Mouse (Mus musculus) forebrain, embryonic 10.5 days (tissue): Measurements from ENCODE around the gene Zbtb20. TPM values are rescaled to one million over a fixed set of nuclear protein-coding genes. Genes with fewer than 3 reads are reported as not detected.

Experiments used
- DNase-seq: peaks from one replicate; pipeline ENCODE4 v3.0.0-alpha.2; 2017; ENCODE audit warnings: low spot score; ENCODE audit errors: extremely low spot score
- H3K27ac ChIP-seq: fragments of 300-500 bp; sonication (generic); 2 replicates; pipeline ENCODE4 v1.5.1; 2016; ENCODE audit warnings: mild to moderate bottlenecking
- H3K27me3 ChIP-seq: fragments of 300-500 bp; sonication (generic); 2 replicates; pipeline ENCODE4 v1.6.1; 2016; ENCODE audit warnings: mild to moderate bottlenecking; ENCODE audit not compliant: poor library complexity, severe bottlenecking
- H3K36me3 ChIP-seq: fragments of 300-500 bp; sonication (generic); replicated peaks from 2 replicates; pipeline ENCODE4 v1.6.1; 2016; ENCODE audit warnings: mild to moderate bottlenecking, moderate library complexity
- H3K4me1 ChIP-seq: fragments of 300-500 bp; sonication (generic); 2 replicates; pipeline ENCODE4 v1.6.1; 2016
- H3K4me3 ChIP-seq: fragments of 300-500 bp; sonication (generic); 2 replicates; pipeline ENCODE4 v1.5.1; 2016; ENCODE audit warnings: mild to moderate bottlenecking, moderate library complexity
- H3K9me3 ChIP-seq: fragments of 300-500 bp; sonication (generic); 2 replicates; pipeline ENCODE4 v1.6.1; 2016; ENCODE audit warnings: mild to moderate bottlenecking, moderate library complexity
- WGBS: fragments of 180-500 bp; shearing (Covaris S2); methylation state at CpG from one replicate; pipeline ENCODE4 v1.1.7; 2016; 5-methylcytosine and 5-hydroxymethylcytosine counted together
- polyA plus RNA-seq: library from polyadenylated mRNA; unstranded; fragments of >200 nt; fragmentation: Nextera tagmentation; extraction: Ambion mirVana; gene quantifications from 2 replicates; pipeline ENCODE4 v1.2.1, GENCODE M21; 2016

Gene Zbtb20
- polyA plus RNA-seq, 1 experiment from 2014 or later = 17.3 TPM

DNA sequence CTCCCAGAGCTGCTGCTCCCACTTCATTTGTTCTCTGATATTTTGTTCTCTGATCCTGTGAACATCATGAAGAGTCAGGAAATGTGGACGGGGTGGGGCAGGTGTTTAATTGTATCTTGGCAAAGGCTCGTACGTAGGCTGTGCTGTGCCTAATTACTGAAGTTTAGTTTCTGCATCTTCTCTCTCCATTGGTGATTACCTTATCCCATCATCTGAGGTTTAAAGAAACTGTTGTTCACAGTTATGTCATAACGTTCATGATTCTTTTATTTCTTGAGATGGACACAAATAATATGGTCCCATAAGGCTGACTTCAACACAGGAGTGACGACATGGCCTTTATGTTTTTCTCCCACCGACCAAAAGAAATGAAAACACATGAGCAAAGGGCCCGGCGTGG is 582.1 kb downstream of the Zbtb20 start:
- Histone ChIP-seq H3K9me3 (no peaks in the 10 kb centered on the region), H3K4me1 (peaks cover 14% of the 10 kb centered on the region), H3K36me3 (no peaks in the 10 kb centered on the region), H3K4me3 (no peak overlapping the region), H3K27ac (no peak overlapping the region), H3K27me3 (no peaks in the 10 kb centered on the region)
- no peak for DNase-seq
- WGBS = 91% methylated on average over 8 of the region's 8 CpGs

GRCm38 (mm10) chr16:43458726-43459223 is 583.1 kb downstream of the Zbtb20 start:
- H3K36me3 ChIP-seq = no peaks in the 10 kb centered on the region
- WGBS = 79% methylated on average over 7 of the region's 7 CpGs
- H3K27ac ChIP-seq = no peak overlapping the region
- H3K4me1 ChIP-seq = peaks cover 24% of the 10 kb centered on the region
- no peaks in the 10 kb centered on the region for H3K27me3 ChIP-seq
- H3K9me3 ChIP-seq = no peaks in the 10 kb centered on the region
- no peak for DNase-seq
- no peak overlapping the region for H3K4me3 ChIP-seq

DNA sequence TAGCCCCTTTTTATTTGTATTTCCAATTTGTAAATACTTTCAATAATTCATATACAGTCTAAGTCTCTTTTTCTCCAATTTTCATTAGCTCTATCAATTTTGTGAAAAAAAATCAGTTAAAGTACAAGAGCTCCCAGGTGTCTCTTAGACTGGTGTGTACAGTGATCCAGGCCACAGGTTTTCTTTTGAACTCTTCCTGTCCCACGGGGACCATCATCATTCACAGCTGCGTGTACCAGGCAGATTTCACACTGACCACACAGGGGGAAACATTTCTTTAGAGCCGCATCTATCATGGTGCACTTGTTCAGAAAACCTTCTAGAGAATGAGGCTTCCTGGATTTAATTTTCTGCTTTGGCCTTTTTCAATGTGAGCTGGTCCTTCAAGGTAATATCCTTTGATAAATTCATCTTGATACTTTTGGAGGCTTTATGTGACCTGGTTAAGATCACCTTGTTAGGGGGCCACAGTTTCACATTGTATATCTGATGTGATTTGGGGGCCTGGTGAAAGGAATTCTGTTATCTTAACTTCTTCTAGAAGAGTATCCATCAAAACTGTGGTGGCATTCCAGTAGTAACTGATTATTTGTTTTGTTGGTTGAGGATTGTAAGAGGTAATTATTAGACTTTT is 586.2 kb downstream of the Zbtb20 start:
- Histone ChIP-seq H3K4me3 (no peak overlapping the region), H3K27ac (no peak overlapping the region), H3K9me3 (no peaks in the 10 kb centered on the region), H3K4me1 (peaks cover 30% of the 10 kb centered on the region), H3K36me3 (no peaks in the 10 kb centered on the region), H3K27me3 (no peaks in the 10 kb centered on the region)
- DNase-seq = no peak
- 90% methylated on average over 3 of the region's 3 CpGs for WGBS

DNA sequence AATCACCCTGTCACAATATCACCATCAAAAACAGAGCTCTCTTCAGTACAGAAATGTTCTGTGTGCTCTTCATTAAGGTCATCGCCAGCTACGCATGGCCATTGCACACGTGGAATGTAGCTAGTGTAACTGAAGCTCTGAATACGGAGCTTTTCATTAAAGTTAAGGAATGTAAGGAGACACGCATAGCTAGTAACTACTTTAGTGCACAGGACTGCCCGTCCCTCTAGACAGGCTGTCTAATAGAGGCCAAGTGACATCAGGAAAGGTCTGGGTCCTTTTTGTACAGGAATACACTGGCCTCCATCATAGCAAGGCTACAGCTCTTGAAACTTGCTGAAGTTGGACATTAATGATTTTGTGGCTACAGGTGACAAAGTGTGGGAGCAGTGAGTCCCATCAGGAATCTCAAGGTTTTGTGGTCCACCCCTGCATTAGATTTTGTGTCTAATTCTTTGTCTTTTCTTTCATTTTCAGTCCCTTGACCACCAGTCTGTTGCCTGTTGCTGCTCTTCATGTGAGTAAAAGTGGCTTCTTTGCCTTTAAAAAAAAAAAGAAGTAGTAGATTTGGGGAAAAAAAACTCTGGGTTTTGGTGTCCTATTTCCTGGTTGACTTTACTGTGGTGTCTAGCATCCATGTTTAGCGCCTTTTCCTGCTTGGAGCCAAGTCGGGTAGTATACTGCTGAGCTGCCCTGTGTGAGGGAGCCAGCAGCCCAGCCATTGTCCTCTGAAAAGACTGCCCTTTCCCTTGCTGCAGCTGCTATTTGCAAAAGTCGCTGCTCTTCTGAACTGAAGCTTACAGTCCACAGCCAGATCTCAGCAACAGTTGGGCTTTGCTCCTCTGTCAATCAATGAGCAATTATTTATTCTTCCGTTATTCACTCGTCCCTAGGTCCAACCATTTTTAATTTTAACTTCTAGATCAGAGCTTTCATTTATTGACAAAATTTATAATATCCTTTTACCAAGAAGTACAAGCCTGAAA is 587.1 kb downstream of the Zbtb20 start:
- peak overlapping the region; percentile 54 for H3K27ac ChIP-seq
- WGBS = 56% methylated on average over 11 of the region's 11 CpGs
- DNase-seq = peak; percentile 18

GRCm38 (mm10) chr16:43463684-43464475 is 588.2 kb downstream of the Zbtb20 start:
- no peaks in the 10 kb centered on the region for H3K9me3 ChIP-seq
- peaks cover 30% of the 10 kb centered on the region for H3K4me1 ChIP-seq
- no peak overlapping the region for H3K4me3 ChIP-seq
- peak overlapping the region; percentile 53; the same call in 1 of the 2 replicates for H3K27ac ChIP-seq
- 67% methylated on average over 13 of the region's 13 CpGs for WGBS
- no peaks in the 10 kb centered on the region for H3K27me3 ChIP-seq
- no peak for DNase-seq
- H3K36me3 ChIP-seq = no peaks in the 10 kb centered on the region

More for the DNA sequence above, 587.1 kb downstream of the Zbtb20 start:
- Histone ChIP-seq H3K36me3 (no peaks in the 10 kb centered on the region), H3K4me1 (peaks cover 30% of the 10 kb centered on the region), H3K27me3 (no peaks in the 10 kb centered on the region), H3K4me3 (no peak overlapping the region), H3K9me3 (no peaks in the 10 kb centered on the region)

DNA sequence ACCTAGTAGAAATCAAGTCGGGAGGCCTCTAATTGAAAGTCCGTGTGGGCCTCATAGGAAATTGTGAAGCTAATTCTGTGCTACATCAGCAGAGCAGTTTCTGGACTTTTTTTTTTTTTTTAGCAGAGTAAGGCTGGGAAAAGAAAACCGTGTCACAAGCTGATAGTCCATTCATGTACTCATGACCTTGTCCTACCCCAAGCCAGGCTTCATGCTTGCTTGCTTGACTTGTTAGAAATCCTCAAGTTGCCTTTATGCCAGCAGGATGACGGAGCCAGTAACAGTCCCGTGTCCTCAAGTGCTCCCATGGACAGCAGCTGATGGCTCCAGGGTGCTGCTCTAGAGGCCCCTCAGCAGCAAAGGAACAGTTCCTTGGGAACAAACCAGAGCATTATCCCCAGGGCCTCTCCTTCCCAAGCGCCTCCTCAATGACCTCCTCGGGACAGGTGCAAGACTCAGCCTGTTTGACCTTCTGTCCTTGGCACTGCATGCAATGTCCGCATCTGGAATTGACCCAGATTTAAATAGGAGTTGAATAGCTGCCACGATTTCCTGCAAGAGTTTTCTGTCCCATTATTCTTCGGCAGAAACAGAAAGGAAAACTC is 588.9 kb downstream of the Zbtb20 start:
- Histone ChIP-seq H3K4me1 (peaks cover 30% of the 10 kb centered on the region), H3K9me3 (no peaks in the 10 kb centered on the region), H3K27me3 (no peaks in the 10 kb centered on the region), H3K4me3 (no peak overlapping the region), H3K36me3 (no peaks in the 10 kb centered on the region), H3K27ac (peak overlapping the region; percentile 53; the same call in 1 of the 2 replicates)
- 76% methylated on average over 10 of the region's 10 CpGs for WGBS
- no peak for DNase-seq

GRCm38 (mm10) chr16:43465368-43465839 is 589.7 kb downstream of the Zbtb20 start:
- no peaks in the 10 kb centered on the region for H3K9me3 ChIP-seq
- 0 out of 2 replicates have a peak overlapping the region, but pooled peaks have one; percentile 51 for H3K27ac ChIP-seq
- no peaks in the 10 kb centered on the region for H3K36me3 ChIP-seq
- H3K4me3 ChIP-seq = no peak overlapping the region
- H3K4me1 ChIP-seq = peaks cover 30% of the 10 kb centered on the region
- 82% methylated on average over 3 of the region's 3 CpGs for WGBS
- no peaks in the 10 kb centered on the region for H3K27me3 ChIP-seq
- DNase-seq = no peak

DNA sequence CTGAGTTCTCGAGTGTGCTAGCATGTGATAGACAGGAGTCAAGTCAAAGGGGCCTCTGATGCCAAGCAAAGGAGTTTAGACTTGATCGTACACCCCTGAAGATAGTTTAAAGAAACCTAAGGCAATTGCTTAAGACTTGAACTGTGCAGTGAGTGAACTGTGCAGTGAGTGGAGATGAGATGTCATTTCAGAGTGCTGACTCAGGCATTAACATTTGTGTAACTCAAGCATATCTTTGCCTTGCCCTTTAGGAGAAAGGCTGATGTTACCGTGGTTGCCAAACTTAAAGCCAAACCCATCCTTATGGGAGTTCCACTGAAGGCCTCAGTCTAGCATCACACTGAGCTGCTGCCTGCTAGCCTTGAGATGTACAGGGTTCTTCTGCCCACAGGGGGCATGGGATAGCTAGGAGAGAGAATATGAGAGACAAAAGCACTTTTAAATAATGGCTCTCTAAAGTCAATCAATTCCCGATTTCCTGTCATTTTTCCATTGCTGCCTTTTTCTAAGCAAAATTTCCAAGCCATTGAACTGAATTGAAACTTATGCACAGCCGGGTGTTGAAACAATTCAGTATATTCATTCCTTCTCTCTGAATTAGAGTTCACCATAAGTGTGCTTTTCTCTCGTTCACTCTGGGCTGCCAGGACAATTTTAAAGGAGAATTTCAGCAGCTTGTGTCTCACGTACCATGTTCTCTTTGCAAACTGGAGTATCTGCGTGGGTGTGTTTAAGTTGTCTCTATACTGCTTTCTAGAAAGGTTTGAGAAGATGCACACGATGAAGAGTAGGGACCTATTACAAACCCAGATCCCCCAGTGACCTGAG is 590.5 kb downstream of the Zbtb20 start:
- Histone ChIP-seq H3K36me3 (no peaks in the 10 kb centered on the region), H3K4me1 (peaks cover 30% of the 10 kb centered on the region), H3K4me3 (no peak overlapping the region), H3K27me3 (no peaks in the 10 kb centered on the region), H3K27ac (no peak overlapping the region), H3K9me3 (no peaks in the 10 kb centered on the region)
- WGBS = 90% methylated on average over 9 of the region's 9 CpGs
- DNase-seq = no peak

- 82% methylated on average over 2 of the region's 2 CpGs for WGBS
- no peak for DNase-seq
- H3K27me3 ChIP-seq = no peaks in the 10 kb centered on the region
- no peak overlapping the region for H3K4me3 ChIP-seq
- no peaks in the 10 kb centered on the region for H3K36me3 ChIP-seq
- H3K27ac ChIP-seq = no peak overlapping the region
- H3K4me1 ChIP-seq = peaks cover 30% of the 10 kb centered on the region
- no peaks in the 10 kb centered on the region for H3K9me3 ChIP-seq
These were observed 591.0 kb downstream of the Zbtb20 start for GRCm38 (mm10) chr16:43466749-43467065.

DNA sequence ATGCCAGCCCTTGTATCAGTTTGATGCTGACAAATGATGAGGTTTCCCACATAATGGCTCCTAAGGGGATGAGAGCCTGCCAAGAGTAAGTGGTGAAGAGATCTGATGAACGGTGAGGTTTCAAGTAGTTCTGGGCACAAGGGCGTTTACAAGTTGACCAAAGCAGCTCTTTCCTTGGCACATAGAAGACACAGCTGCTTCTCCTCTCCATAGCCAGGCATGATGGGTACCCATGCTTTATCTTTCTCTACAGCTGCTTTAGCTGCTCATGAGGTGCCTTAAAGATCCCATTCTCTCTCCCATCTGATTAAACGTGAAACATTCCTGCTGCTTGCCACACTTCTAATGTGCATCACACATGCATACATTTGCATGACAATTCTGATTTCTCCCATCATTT is 595.4 kb downstream of the Zbtb20 start:
- DNase-seq = no peak
- H3K9me3 ChIP-seq = no peaks in the 10 kb centered on the region
- no peaks in the 10 kb centered on the region for H3K27me3 ChIP-seq
- no peak overlapping the region for H3K4me3 ChIP-seq
- H3K27ac ChIP-seq = no peak overlapping the region
- H3K36me3 ChIP-seq = no peaks in the 10 kb centered on the region
- H3K4me1 ChIP-seq = no peaks in the 10 kb centered on the region
- 90% methylated on average over 3 of the region's 3 CpGs for WGBS

- Histone ChIP-seq H3K4me3 (no peak overlapping the region), H3K27me3 (no peaks in the 10 kb centered on the region), H3K36me3 (no peaks in the 10 kb centered on the region), H3K9me3 (no peaks in the 10 kb centered on the region), H3K27ac (no peak overlapping the region), H3K4me1 (no peaks in the 10 kb centered on the region)
- WGBS = 90% methylated on average over 11 of the region's 11 CpGs
- no peak for DNase-seq
These were observed 599.5 kb downstream of the Zbtb20 start for GRCm38 (mm10) chr16:43474941-43475728.
